ENCODE assay signal across 10 mouse cellular contexts in genomic region chr15:84671401-84672307, GRCm38 (mm10). TPM values are rescaled to one million over a fixed set of nuclear protein-coding genes. Genes with fewer than 3 reads are reported as not detected.
DNase-seq lines count a peak whose midpoint lies in the region; ATAC-seq and TF ChIP-seq lines count a peak whose summit lies in the region.
"Had no signal": no experiment of that assay in that cellular context is flagged by ENCODE, and none has a peak within 500 bp of the region (broad histone marks: within the 10 kb centered on the region; RNA-seq: fewer than 3 reads in every experiment).

No protein-coding gene starts in this region.

- no peaks in the 10 kb centered on the region for H3K27me3 ChIP-seq in forebrain, embryonic 13.5 days
- peaks cover 6% of the 10 kb centered on the region for H3K27me3 ChIP-seq in forebrain, embryonic 12.5 days
- no peaks in the 10 kb centered on the region for H3K27me3 ChIP-seq in embryonic facial prominence, embryonic 11.5 days (ENCODE audit: control insufficient read depth, insufficient read depth, low read length)
- no peaks in the 10 kb centered on the region for H3K27me3 ChIP-seq in midbrain, postnatal 0 days (ENCODE audit: insufficient read depth, low read length)
- H3K27me3 ChIP-seq: Patski had no signal

- no peaks in the 10 kb centered on the region for H3K9me3 ChIP-seq in forebrain, embryonic 13.5 days (replicated peaks)
- no peaks in the 10 kb centered on the region for H3K9me3 ChIP-seq in forebrain, embryonic 12.5 days
- H3K9me3 ChIP-seq in embryonic facial prominence, embryonic 11.5 days (replicated peaks; ENCODE audit: control insufficient read depth, low read length): no peaks in the 10 kb centered on the region
- no peaks in the 10 kb centered on the region for H3K9me3 ChIP-seq in midbrain, postnatal 0 days (ENCODE audit: low read length)
- H3K9me3 ChIP-seq: midbrain, embryonic 12.5 days had no signal

- H3K4me1 ChIP-seq in forebrain, embryonic 13.5 days: peaks cover 10% of the 10 kb centered on the region
- H3K4me1 ChIP-seq in forebrain, embryonic 12.5 days: no peaks in the 10 kb centered on the region
- no peaks in the 10 kb centered on the region for H3K4me1 ChIP-seq in embryonic facial prominence, embryonic 11.5 days (ENCODE audit: control insufficient read depth, insufficient read depth, low read length)
- H3K4me1 ChIP-seq in midbrain, postnatal 0 days (ENCODE audit: insufficient read depth, low read length): 0 out of 2 replicates have a peak, but pooled peaks cover 2% of the 10 kb centered on the region

- WGBS in forebrain, embryonic 13.5 days: 50% methylated on average over 9 of the region's 9 CpGs
- 56% methylated on average over 9 of the region's 9 CpGs for WGBS in forebrain, embryonic 12.5 days
- WGBS in embryonic facial prominence, embryonic 11.5 days: 45% methylated on average over 9 of the region's 9 CpGs
- WGBS in midbrain, postnatal 0 days: 47% methylated on average over 9 of the region's 9 CpGs

- no peaks in the 10 kb centered on the region for H3K36me3 ChIP-seq in forebrain, embryonic 13.5 days (ENCODE audit: poor library complexity, severe bottlenecking)
- H3K36me3 ChIP-seq in forebrain, embryonic 12.5 days (replicated peaks): no peaks in the 10 kb centered on the region
- no peaks in the 10 kb centered on the region for H3K36me3 ChIP-seq in embryonic facial prominence, embryonic 11.5 days (replicated peaks; ENCODE audit: control insufficient read depth, insufficient read depth, low read depth, low read length)
- H3K36me3 ChIP-seq in midbrain, postnatal 0 days (ENCODE audit: insufficient read depth, low read length): no peaks in the 10 kb centered on the region
- H3K36me3 ChIP-seq: midbrain, embryonic 12.5 days had no signal

- TF ChIP-seq CTCF in midbrain, postnatal 0 days (IDR thresholded peaks at IDR 0.05): peak; percentile 46

- H3K27ac ChIP-seq in forebrain, embryonic 13.5 days: no peak overlapping the region
- H3K27ac ChIP-seq in forebrain, embryonic 12.5 days: no peak overlapping the region
- H3K27ac ChIP-seq in embryonic facial prominence, embryonic 11.5 days (replicated peaks; ENCODE audit: low read depth, low read length): no peak overlapping the region
- H3K27ac ChIP-seq in midbrain, postnatal 0 days (ENCODE audit: low read depth, low read length): no peak overlapping the region
- H3K27ac ChIP-seq: midbrain, embryonic 12.5 days had no signal

- H3K9ac ChIP-seq in forebrain, embryonic 13.5 days: no peak overlapping the region
- no peak overlapping the region for H3K9ac ChIP-seq in forebrain, embryonic 12.5 days
- H3K9ac ChIP-seq in embryonic facial prominence, embryonic 11.5 days (replicated peaks; ENCODE audit: low read length): no peak overlapping the region
- H3K9ac ChIP-seq in midbrain, postnatal 0 days (replicated peaks; ENCODE audit: low read length, poor library complexity, severe bottlenecking): no peak overlapping the region

- ATAC-seq in forebrain, embryonic 13.5 days: 0 out of 2 replicates have a peak, but pooled peaks have one; percentile 24
- no peak for ATAC-seq in forebrain, embryonic 12.5 days (ENCODE audit: low FRiP score)
- ATAC-seq in embryonic facial prominence, embryonic 11.5 days (replicated peaks; ENCODE audit: insufficient number of reproducible peaks, low FRiP score, low TSS enrichment, low read depth): no peak
- ATAC-seq in midbrain, postnatal 0 days (ENCODE audit: low FRiP score): no peak
- no peak for ATAC-seq in megakaryocyte-erythroid progenitor cell, adult 5-6 weeks (replicated peaks; ENCODE audit: low FRiP score, low TSS enrichment, poor library complexity, severe bottlenecking)
- ATAC-seq: Patski had no signal

- peak; percentile 42 to 76 for DNase-seq in spleen, adult 18-20 months
- no peak for DNase-seq in spleen, adult 12 weeks (ENCODE audit: low spot score)
- DNase-seq in embryonic facial prominence, embryonic 11.5 days (ENCODE audit: low spot score): peak; percentile 58
- DNase-seq in kidney, postnatal 25 days: peak; percentile 89 to 91
- peak; percentile 71 for DNase-seq in midbrain, postnatal 0 days (ENCODE audit: low spot score)

- no peak overlapping the region for H3K4me3 ChIP-seq in forebrain, embryonic 13.5 days
- H3K4me3 ChIP-seq in forebrain, embryonic 12.5 days (replicated peaks): no peak overlapping the region
- H3K4me3 ChIP-seq in embryonic facial prominence, embryonic 11.5 days (ENCODE audit: low read depth, low read length): no peak overlapping the region
- no peak overlapping the region for H3K4me3 ChIP-seq in midbrain, postnatal 0 days (ENCODE audit: low read depth, low read length)
- H3K4me3 ChIP-seq: midbrain, embryonic 12.5 days had no signal

- H3K4me2 ChIP-seq in forebrain, embryonic 13.5 days: no peak overlapping the region
- no peak overlapping the region for H3K4me2 ChIP-seq in forebrain, embryonic 12.5 days
- H3K4me2 ChIP-seq in embryonic facial prominence, embryonic 11.5 days (ENCODE audit: low read depth, low read length): no peak overlapping the region
- no peak overlapping the region for H3K4me2 ChIP-seq in midbrain, postnatal 0 days (ENCODE audit: low read depth, low read length, poor library complexity, severe bottlenecking)
- H3K4me2 ChIP-seq: midbrain, embryonic 12.5 days had no signal

RNA-seq across cellular contexts. Expression of gene Prr5, which starts 2.2 kb away (rescaled TPM):
- 7.0 and 8.0 TPM in 2 replicates for polyA plus RNA-seq in forebrain, embryonic 13.5 days (2015; fragmentation: Nextera tagmentation; extraction: Ambion mirVana)
- polyA plus RNA-seq in forebrain, embryonic 12.5 days (2016; fragmentation: Nextera tagmentation; extraction: Ambion mirVana): 7.6 and 10.1 TPM in 2 replicates
- polyA plus RNA-seq in embryonic facial prominence, embryonic 11.5 days (2014; fragmentation: Nextera tagmentation; extraction: Ambion mirVana): 11.4 and 11.8 TPM in 2 replicates
- total RNA-seq in midbrain, postnatal 0 days (2014; rRNA removed): 25.8 and 33.4 TPM in 2 replicates
- 37.8 and 40.7 TPM in 2 replicates for polyA plus RNA-seq in midbrain, postnatal 0 days (2015; fragmentation: Nextera tagmentation; extraction: Ambion mirVana)
- 1.2 TPM in 1 of 2 replicates, not detected in the other for total RNA-seq in megakaryocyte-erythroid progenitor cell, adult 5-6 weeks (2014; fragmentation: Nextera tagmentation)
- total RNA-seq in megakaryocyte-erythroid progenitor cell, adult 5-6 weeks (2017): 0.34 and 0.85 TPM in 2 replicates

RNA-seq across cellular contexts. Expression of gene Arhgap8, which starts 48.2 kb away (rescaled TPM):
- 0.11 and 0.34 TPM in 2 replicates for polyA plus RNA-seq in forebrain, embryonic 13.5 days (2015; fragmentation: Nextera tagmentation; extraction: Ambion mirVana)
- 0.60 and 1.1 TPM in 2 replicates for polyA plus RNA-seq in forebrain, embryonic 12.5 days (2016; fragmentation: Nextera tagmentation; extraction: Ambion mirVana)
- polyA plus RNA-seq in embryonic facial prominence, embryonic 11.5 days (2014; fragmentation: Nextera tagmentation; extraction: Ambion mirVana): 2.8 and 4.2 TPM in 2 replicates
- 0.44 and 0.61 TPM in 2 replicates for total RNA-seq in midbrain, postnatal 0 days (2014; rRNA removed)
- polyA plus RNA-seq in midbrain, postnatal 0 days (2015; fragmentation: Nextera tagmentation; extraction: Ambion mirVana): 0.33 and 0.53 TPM in 2 replicates
- not detected in 2 replicates for total RNA-seq in megakaryocyte-erythroid progenitor cell, adult 5-6 weeks (2014; fragmentation: Nextera tagmentation)
- total RNA-seq in megakaryocyte-erythroid progenitor cell, adult 5-6 weeks (2017): not detected in 2 replicates
